Mouse (Mus musculus): Measurements from ENCODE around the gene Sec11a. TPM values are rescaled to one million over a fixed set of nuclear protein-coding genes. Genes with fewer than 3 reads are reported as not detected.

Sec11a gene
- polyA plus RNA-seq, 1 experiment from 2014 or later: 147 TPM

DNA sequence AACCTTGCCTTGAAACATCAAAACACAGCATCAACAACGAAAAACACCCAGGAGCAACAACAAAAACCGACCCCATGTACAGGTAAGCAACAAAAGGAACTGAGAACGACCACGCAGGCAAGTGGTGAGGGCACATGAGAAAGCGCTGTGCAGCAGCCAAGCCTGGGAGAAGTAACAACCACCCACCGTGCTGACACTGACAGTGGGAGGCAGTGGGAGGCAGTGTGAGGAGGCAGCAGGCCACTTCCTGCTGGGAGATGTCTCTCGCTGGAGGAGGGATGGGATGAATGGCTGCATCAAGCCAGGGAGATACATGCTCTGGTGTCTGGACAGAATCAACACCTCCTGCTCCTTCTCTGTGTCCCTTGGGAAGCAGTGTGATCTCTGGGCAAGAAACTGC, 50.4 kb downstream of the Sec11a start:
- DNase-seq: no peak
- no peak overlapping the region for H3K9ac ChIP-seq (replicated peaks; ENCODE audit: low read length)
- H3K4me2 ChIP-seq (ENCODE audit: low read length): no peak overlapping the region
- H3K9me3 ChIP-seq (ENCODE audit: control insufficient read depth, low read length): no peaks in the 10 kb centered on the region
- no peak overlapping the region for H3K27ac ChIP-seq (replicated peaks; ENCODE audit: low read depth, low read length)
- WGBS: 93% methylated on average over 7 of the region's 7 CpGs
- H3K4me1 ChIP-seq (ENCODE audit: control insufficient read depth, insufficient read depth, low read length): peaks cover 15% of the 10 kb centered on the region; the same call in 1 of the 2 replicates
- H3K27me3 ChIP-seq (ENCODE audit: control insufficient read depth, insufficient read depth, low read length): no peaks in the 10 kb centered on the region
- ATAC-seq (ENCODE audit: low FRiP score, low TSS enrichment): no peak
- no peak overlapping the region for H3K4me3 ChIP-seq (replicated peaks; ENCODE audit: low read depth, low read length)
- H3K36me3 ChIP-seq (ENCODE audit: control insufficient read depth, insufficient read depth, low read length): peaks cover 62% of the 10 kb centered on the region

DNA sequence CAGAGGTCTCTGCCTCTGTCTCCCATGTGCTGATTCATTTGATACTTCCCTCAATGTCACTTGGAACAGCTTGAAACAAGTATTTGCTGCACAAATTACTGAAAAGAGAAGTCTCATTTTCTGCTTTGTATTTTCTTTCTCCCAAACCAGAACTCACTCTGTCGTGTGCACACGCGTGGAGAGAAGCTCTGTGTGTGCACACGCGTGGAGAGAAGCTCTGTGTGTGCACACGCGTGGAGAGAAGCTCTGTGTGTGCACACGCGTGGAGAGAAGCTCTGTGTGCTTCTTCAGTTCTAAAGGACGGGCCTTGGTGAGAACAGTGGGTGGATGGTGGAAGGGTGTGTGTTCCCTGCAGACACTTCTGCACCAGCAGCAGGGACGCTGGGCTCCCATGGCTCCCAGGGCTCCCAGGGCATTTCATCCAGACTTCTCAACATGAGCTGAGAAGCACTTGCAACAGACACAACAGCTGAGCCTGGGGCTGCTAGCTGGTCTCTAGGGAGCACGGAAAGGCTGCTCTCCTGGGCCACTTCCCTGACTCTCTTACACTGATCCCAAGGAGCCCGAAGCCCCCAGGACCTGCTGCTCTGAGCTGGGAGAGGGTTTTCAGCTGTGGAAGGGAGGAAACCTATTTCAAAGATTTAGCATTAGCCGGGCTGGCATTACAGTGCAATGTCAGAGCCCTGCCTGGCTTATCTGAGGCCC, 52.6 kb downstream of the Sec11a start:
- DNase-seq: no peak
- WGBS: 98% methylated on average over 14 of the region's 14 CpGs
- Histone ChIP-seq H3K4me1 (ENCODE audit: control insufficient read depth, insufficient read depth, low read length) (peaks cover 3% of the 10 kb centered on the region; the same call in 1 of the 2 replicates), H3K9ac (replicated peaks; ENCODE audit: low read length) (no peak overlapping the region), H3K4me2 (ENCODE audit: low read length) (no peak overlapping the region), H3K4me3 (replicated peaks; ENCODE audit: low read depth, low read length) (no peak overlapping the region), H3K36me3 (ENCODE audit: control insufficient read depth, insufficient read depth, low read length) (peaks cover 78% of the 10 kb centered on the region), H3K27me3 (ENCODE audit: control insufficient read depth, insufficient read depth, low read length) (no peaks in the 10 kb centered on the region), H3K9me3 (ENCODE audit: control insufficient read depth, low read length) (no peaks in the 10 kb centered on the region), H3K27ac (replicated peaks; ENCODE audit: low read depth, low read length) (no peak overlapping the region)
- no peak for ATAC-seq (ENCODE audit: low FRiP score, low TSS enrichment)

DNA sequence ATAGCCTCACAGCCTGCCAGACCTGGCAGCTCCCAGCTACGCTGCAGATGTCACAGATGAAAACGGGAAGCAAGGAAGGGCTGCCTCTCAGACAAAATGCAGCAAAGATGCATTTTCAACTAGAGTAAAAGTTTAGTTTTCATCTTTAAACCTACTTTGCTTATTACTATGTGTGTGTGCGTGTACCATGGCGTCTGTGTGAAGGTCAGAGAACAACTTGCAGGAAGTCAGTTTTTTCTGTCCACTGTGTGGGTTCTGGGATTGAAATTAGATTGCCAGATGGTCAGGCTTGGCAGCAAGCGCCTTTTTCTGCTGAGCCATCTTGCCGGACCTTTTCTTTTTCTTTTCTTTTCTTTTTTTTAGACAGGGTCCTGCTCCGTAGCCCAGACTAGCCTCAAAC, 53.4 kb downstream of the Sec11a start:
- DNase-seq: no peak
- no peak overlapping the region for H3K4me2 ChIP-seq (ENCODE audit: low read length)
- H3K36me3 ChIP-seq (ENCODE audit: control insufficient read depth, insufficient read depth, low read length): peaks cover 78% of the 10 kb centered on the region
- no peaks in the 10 kb centered on the region for H3K27me3 ChIP-seq (ENCODE audit: control insufficient read depth, insufficient read depth, low read length)
- H3K9me3 ChIP-seq (ENCODE audit: control insufficient read depth, low read length): no peaks in the 10 kb centered on the region
- peaks cover 5% of the 10 kb centered on the region; the same call in 1 of the 2 replicates for H3K4me1 ChIP-seq (ENCODE audit: control insufficient read depth, insufficient read depth, low read length)
- no peak for ATAC-seq (ENCODE audit: low FRiP score, low TSS enrichment)
- H3K9ac ChIP-seq (replicated peaks; ENCODE audit: low read length): no peak overlapping the region
- no peak overlapping the region for H3K27ac ChIP-seq (replicated peaks; ENCODE audit: low read depth, low read length)
- no peak overlapping the region for H3K4me3 ChIP-seq (replicated peaks; ENCODE audit: low read depth, low read length)
- WGBS: 90% methylated on average over 7 of the region's 7 CpGs

DNA sequence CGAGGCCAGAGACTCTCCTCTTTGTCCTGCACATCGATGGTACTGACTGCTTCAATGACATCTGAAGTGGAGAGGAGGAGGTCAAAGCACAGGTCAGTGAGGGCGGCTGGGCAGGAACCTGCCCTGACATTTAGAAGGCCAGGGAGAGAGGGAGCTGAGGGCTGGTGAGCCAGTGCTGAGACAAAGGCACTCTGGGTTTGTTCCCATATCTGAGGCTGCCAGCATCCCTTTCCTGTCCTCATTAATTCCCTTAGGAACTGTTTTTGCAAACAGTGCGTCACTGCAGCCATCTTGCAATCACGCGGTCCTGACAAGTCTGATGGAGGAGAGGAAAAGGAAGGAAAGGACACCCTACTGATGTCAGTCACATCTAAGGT, 53.8 kb downstream of the Sec11a start:
- Histone ChIP-seq H3K27ac (replicated peaks; ENCODE audit: low read depth, low read length) (no peak overlapping the region), H3K27me3 (ENCODE audit: control insufficient read depth, insufficient read depth, low read length) (no peaks in the 10 kb centered on the region), H3K9ac (replicated peaks; ENCODE audit: low read length) (no peak overlapping the region), H3K4me3 (replicated peaks; ENCODE audit: low read depth, low read length) (no peak overlapping the region), H3K36me3 (ENCODE audit: control insufficient read depth, insufficient read depth, low read length) (peaks cover 75% of the 10 kb centered on the region), H3K4me2 (ENCODE audit: low read length) (no peak overlapping the region), H3K9me3 (ENCODE audit: control insufficient read depth, low read length) (no peaks in the 10 kb centered on the region), H3K4me1 (ENCODE audit: control insufficient read depth, insufficient read depth, low read length) (peaks cover 5% of the 10 kb centered on the region; the same call in 1 of the 2 replicates)
- ATAC-seq (ENCODE audit: low FRiP score, low TSS enrichment) (no peak), DNase-seq (no peak)
- WGBS: 88% methylated on average over 6 of the region's 6 CpGs

DNA sequence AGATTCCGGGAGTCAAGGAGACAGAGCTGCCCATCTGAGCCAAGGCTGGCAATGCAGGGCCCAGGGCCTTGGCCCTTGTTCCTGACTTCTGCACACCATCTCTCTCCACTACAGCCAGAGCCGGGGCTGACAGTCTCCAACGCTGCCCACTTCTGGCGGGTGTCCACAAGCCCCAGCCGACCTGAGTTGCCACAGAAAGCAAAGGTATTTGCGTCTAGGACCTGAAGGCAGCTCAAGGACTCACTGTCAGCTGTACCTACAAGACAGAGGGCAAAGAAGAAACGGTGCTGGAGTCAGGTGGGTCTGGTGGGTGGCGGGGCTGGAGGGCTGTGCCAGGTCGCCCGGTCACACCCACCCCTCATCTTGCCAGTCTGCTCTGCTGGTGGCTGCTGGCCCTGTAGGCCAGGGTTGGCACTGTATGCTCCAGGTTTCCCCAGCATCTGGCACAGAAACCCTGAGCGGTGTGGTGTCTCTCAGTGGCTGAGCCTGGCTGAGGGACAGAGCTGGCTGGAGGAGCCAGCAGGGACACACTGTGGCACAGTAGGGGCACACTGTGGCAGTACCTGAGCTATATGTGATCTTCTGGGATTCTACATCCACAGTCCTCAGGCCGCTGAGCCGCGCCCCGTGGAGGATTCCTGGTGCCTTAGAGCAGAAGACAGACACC, 54.4 kb downstream of the Sec11a start:
- Histone ChIP-seq H3K27me3 (ENCODE audit: control insufficient read depth, insufficient read depth, low read length) (no peaks in the 10 kb centered on the region), H3K4me3 (replicated peaks; ENCODE audit: low read depth, low read length) (no peak overlapping the region), H3K4me2 (ENCODE audit: low read length) (no peak overlapping the region), H3K4me1 (ENCODE audit: control insufficient read depth, insufficient read depth, low read length) (peaks cover 5% of the 10 kb centered on the region; the same call in 1 of the 2 replicates), H3K9me3 (ENCODE audit: control insufficient read depth, low read length) (no peaks in the 10 kb centered on the region), H3K9ac (replicated peaks; ENCODE audit: low read length) (no peak overlapping the region), H3K36me3 (ENCODE audit: control insufficient read depth, insufficient read depth, low read length) (peaks cover 71% of the 10 kb centered on the region), H3K27ac (replicated peaks; ENCODE audit: low read depth, low read length) (no peak overlapping the region)
- DNase-seq (no peak), ATAC-seq (ENCODE audit: low FRiP score, low TSS enrichment) (no peak)
- WGBS: 96% methylated on average over 15 of the region's 15 CpGs

DNA sequence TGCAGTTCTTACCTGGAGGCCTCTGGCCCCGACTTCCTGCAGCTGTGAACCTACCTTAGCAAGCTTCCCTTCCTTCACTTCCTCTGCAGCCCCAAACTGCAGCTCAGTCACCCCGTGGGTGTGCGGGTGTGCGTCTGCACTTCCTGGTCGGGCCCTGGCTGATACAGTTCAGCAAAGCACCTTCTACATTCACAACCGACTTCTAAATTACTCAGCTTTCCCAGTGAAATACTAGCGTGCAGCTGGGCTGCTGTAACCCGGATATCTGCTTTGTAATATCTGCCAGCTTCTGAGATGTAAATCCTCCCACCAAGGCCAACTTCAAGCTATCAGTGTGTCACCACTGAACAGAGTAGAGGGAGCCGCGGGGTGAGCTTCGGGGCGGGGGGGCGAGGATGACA, 57.7 kb downstream of the Sec11a start:
- Histone ChIP-seq H3K9ac (replicated peaks; ENCODE audit: low read length) (no peak overlapping the region), H3K4me2 (ENCODE audit: low read length) (no peak overlapping the region), H3K9me3 (ENCODE audit: control insufficient read depth, low read length) (no peaks in the 10 kb centered on the region), H3K27ac (replicated peaks; ENCODE audit: low read depth, low read length) (peak overlapping the region; percentile 27; the same call in 1 of the 2 replicates), H3K4me3 (replicated peaks; ENCODE audit: low read depth, low read length) (no peak overlapping the region), H3K4me1 (ENCODE audit: control insufficient read depth, insufficient read depth, low read length) (peaks cover 5% of the 10 kb centered on the region; the same call in 1 of the 2 replicates), H3K36me3 (ENCODE audit: control insufficient read depth, insufficient read depth, low read length) (peaks cover 42% of the 10 kb centered on the region), H3K27me3 (ENCODE audit: control insufficient read depth, insufficient read depth, low read length) (no peaks in the 10 kb centered on the region)
- ATAC-seq (ENCODE audit: low FRiP score, low TSS enrichment): no peak
- no peak for DNase-seq
- WGBS: 83% methylated on average over 13 of the region's 13 CpGs

DNA sequence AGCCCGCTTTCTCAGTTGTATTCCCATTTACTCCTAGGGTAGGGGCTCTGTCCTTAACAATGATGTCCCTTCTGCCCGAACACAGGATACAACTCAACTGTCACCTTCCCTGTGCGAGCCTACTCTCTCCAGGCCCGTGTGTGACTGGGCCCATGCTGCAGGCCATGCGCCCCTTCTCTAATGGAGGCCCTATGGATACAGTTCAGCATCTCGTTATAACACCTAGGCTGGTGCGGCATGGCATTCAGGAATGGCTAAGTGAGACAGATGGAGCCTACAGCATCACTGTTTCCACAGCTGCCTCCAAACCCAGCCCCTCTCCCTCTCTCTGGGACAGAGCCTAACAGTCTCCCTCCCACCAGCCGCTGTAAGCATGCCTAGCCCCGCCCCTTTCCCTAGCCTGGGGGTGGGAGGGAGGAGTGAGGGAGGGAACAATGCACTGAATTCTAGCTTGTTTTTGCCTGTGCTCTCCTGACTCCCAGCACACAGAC, 58.5 kb downstream of the Sec11a start:
- no peaks in the 10 kb centered on the region for H3K9me3 ChIP-seq (ENCODE audit: control insufficient read depth, low read length)
- H3K4me2 ChIP-seq (ENCODE audit: low read length): no peak overlapping the region
- ATAC-seq (ENCODE audit: low FRiP score, low TSS enrichment): peak; percentile 79; the same call in 1 of the 2 replicates
- peaks cover 5% of the 10 kb centered on the region; the same call in 1 of the 2 replicates for H3K4me1 ChIP-seq (ENCODE audit: control insufficient read depth, insufficient read depth, low read length)
- peak overlapping the region; percentile 27 for H3K27ac ChIP-seq (replicated peaks; ENCODE audit: low read depth, low read length)
- H3K9ac ChIP-seq (replicated peaks; ENCODE audit: low read length): no peak overlapping the region
- WGBS: 41% methylated on average over 9 of the region's 9 CpGs
- H3K4me3 ChIP-seq (replicated peaks; ENCODE audit: low read depth, low read length): no peak overlapping the region
- DNase-seq: peak; percentile 78
- peaks cover 35% of the 10 kb centered on the region for H3K36me3 ChIP-seq (ENCODE audit: control insufficient read depth, insufficient read depth, low read length)
- no peaks in the 10 kb centered on the region for H3K27me3 ChIP-seq (ENCODE audit: control insufficient read depth, insufficient read depth, low read length)

DNA sequence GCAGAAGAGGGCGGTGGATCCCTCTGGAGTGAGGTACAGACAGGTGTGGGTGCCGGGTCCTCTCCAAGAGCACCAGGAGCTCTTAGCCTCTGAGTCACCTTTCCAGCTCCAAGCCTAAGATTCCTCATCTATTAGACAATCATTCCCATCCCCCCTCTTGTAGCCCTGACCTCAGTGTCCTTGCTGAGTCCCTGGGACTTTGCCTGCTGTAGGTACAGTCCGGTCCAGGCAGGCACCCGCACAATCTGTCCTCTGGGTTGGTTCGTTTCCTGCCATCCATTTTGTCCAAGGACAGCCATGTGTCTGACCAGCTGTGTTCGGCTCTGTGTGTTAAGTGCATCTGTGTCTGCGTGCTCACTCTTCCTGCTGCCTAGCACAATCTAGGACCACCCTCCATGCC, 59.0 kb downstream of the Sec11a start:
- Histone ChIP-seq H3K9ac (replicated peaks; ENCODE audit: low read length) (no peak overlapping the region), H3K9me3 (ENCODE audit: control insufficient read depth, low read length) (no peaks in the 10 kb centered on the region), H3K27ac (replicated peaks; ENCODE audit: low read depth, low read length) (peak overlapping the region; percentile 27), H3K36me3 (ENCODE audit: control insufficient read depth, insufficient read depth, low read length) (peaks cover 30% of the 10 kb centered on the region), H3K27me3 (ENCODE audit: control insufficient read depth, insufficient read depth, low read length) (no peaks in the 10 kb centered on the region), H3K4me3 (replicated peaks; ENCODE audit: low read depth, low read length) (no peak overlapping the region), H3K4me1 (ENCODE audit: control insufficient read depth, insufficient read depth, low read length) (peaks cover 5% of the 10 kb centered on the region; the same call in 1 of the 2 replicates), H3K4me2 (ENCODE audit: low read length) (no peak overlapping the region)
- DNase-seq (no peak), ATAC-seq (ENCODE audit: low FRiP score, low TSS enrichment) (peak; percentile 4; the same call in 1 of the 2 replicates)
- 81% methylated on average over 7 of the region's 7 CpGs for WGBS

Data from midbrain, embryonic 14.5 days (tissue).